In the genomic region with DNA sequence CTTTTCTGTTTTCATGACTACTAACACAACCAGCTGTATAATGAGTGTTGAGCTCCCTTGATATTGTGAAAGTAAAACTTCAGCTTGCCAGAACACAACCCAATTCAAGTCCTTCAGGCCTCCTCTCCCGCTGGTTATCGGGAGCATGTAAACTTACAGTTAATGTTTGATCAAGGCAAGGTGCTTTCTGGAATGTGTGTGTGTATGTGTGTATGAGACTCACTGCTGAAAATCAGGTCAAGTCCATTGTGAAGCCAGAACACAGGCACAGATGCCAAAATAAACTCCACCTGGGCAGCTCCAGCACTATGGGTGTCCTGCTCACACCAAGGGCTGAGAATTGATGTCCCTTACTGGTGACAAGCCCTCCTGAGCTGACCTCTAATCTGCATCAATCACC, we compare ENCODE assay signal across 21 mouse cellular contexts.
DNase-seq lines count a peak whose midpoint lies in the region; ATAC-seq lines count a peak whose summit lies in the region.
"Had no signal": no experiment of that assay in that cellular context is flagged by ENCODE, and none has a peak within 500 bp of the region (broad histone marks: within the 10 kb centered on the region; RNA-seq: fewer than 3 reads in every experiment).

No protein-coding gene starts in this region.

- ATAC-seq in kidney, embryonic 14.5 days (ENCODE audit: low FRiP score, low TSS enrichment) = no peak
- ATAC-seq in lung, embryonic 16.5 days (ENCODE audit: low read depth) = peak; percentile 72
- peak; percentile 39; the same call in 1 of the 2 replicates for ATAC-seq in stomach, embryonic 15.5 days (ENCODE audit: insufficient read depth, low FRiP score, low read depth)
- no peak for ATAC-seq in midbrain, embryonic 16.5 days
- ATAC-seq: forebrain, embryonic 14.5 days; hindbrain, postnatal 0 days had no signal

- no peaks in the 10 kb centered on the region for H3K36me3 ChIP-seq in kidney, embryonic 14.5 days (ENCODE audit: control insufficient read depth, insufficient read depth, low read length)
- H3K36me3 ChIP-seq in lung, embryonic 16.5 days (ENCODE audit: control insufficient read depth, insufficient read depth, low read length) = no peaks in the 10 kb centered on the region
- no peaks in the 10 kb centered on the region for H3K36me3 ChIP-seq in stomach, embryonic 15.5 days
- H3K36me3 ChIP-seq in midbrain, embryonic 16.5 days (ENCODE audit: control insufficient read depth, insufficient read depth, low read length) = no peaks in the 10 kb centered on the region
- H3K36me3 ChIP-seq: heart, embryonic 13.5 days; limb, embryonic 12.5 days; liver, embryonic 15.5 days; midbrain, embryonic 10.5 days; neural tube, embryonic 12.5 days had no signal

- H3K27me3 ChIP-seq in kidney, embryonic 14.5 days (ENCODE audit: control insufficient read depth, insufficient read depth, low read length) = no peaks in the 10 kb centered on the region
- no peaks in the 10 kb centered on the region for H3K27me3 ChIP-seq in lung, embryonic 16.5 days (ENCODE audit: control insufficient read depth, insufficient read depth, low read depth, low read length)
- H3K27me3 ChIP-seq in stomach, embryonic 15.5 days (replicated peaks) = no peaks in the 10 kb centered on the region
- no peaks in the 10 kb centered on the region for H3K27me3 ChIP-seq in midbrain, embryonic 16.5 days (ENCODE audit: control insufficient read depth, insufficient read depth, low read depth, low read length)
- H3K27me3 ChIP-seq: CH12.LX; heart, embryonic 13.5 days; limb, embryonic 12.5 days; liver, embryonic 15.5 days; neural tube, embryonic 12.5 days had no signal

- H3K9me3 ChIP-seq in kidney, embryonic 14.5 days (ENCODE audit: control insufficient read depth, low read length) = no peaks in the 10 kb centered on the region
- no peaks in the 10 kb centered on the region for H3K9me3 ChIP-seq in lung, embryonic 16.5 days (ENCODE audit: control insufficient read depth, low read length)
- H3K9me3 ChIP-seq in stomach, embryonic 15.5 days = no peaks in the 10 kb centered on the region
- H3K9me3 ChIP-seq in midbrain, embryonic 16.5 days (replicated peaks; ENCODE audit: control insufficient read depth, low read length, poor library complexity, severe bottlenecking) = no peaks in the 10 kb centered on the region
- H3K9me3 ChIP-seq: heart, embryonic 13.5 days; limb, embryonic 12.5 days; liver, embryonic 15.5 days; midbrain, embryonic 10.5 days; neural tube, embryonic 12.5 days had no signal

- no peak overlapping the region for H3K27ac ChIP-seq in kidney, embryonic 14.5 days (ENCODE audit: low read depth, low read length)
- no peak overlapping the region for H3K27ac ChIP-seq in lung, embryonic 16.5 days (ENCODE audit: low read length)
- no peak overlapping the region for H3K27ac ChIP-seq in stomach, embryonic 15.5 days
- no peak overlapping the region for H3K27ac ChIP-seq in midbrain, embryonic 16.5 days (ENCODE audit: low read length)
- H3K27ac ChIP-seq: heart, embryonic 13.5 days; hindbrain, postnatal 0 days; limb, embryonic 12.5 days; liver, embryonic 15.5 days; midbrain, embryonic 10.5 days; neural tube, embryonic 12.5 days had no signal

- 52% methylated on average over 2 of the region's 2 CpGs for WGBS in kidney, embryonic 14.5 days
- WGBS in lung, embryonic 16.5 days = 40% methylated on average over 2 of the region's 2 CpGs
- WGBS in stomach, embryonic 15.5 days = 68% methylated on average over 2 of the region's 2 CpGs
- WGBS in midbrain, embryonic 16.5 days = 93% methylated on average over 2 of the region's 2 CpGs

- 0 out of 2 replicates have a peak, but pooled peaks cover 4% of the 10 kb centered on the region for H3K4me1 ChIP-seq in kidney, embryonic 14.5 days (ENCODE audit: control insufficient read depth, insufficient read depth, low read length)
- no peaks in the 10 kb centered on the region for H3K4me1 ChIP-seq in lung, embryonic 16.5 days (replicated peaks; ENCODE audit: control insufficient read depth, insufficient read depth, low read length)
- H3K4me1 ChIP-seq in stomach, embryonic 15.5 days = no peaks in the 10 kb centered on the region
- no peaks in the 10 kb centered on the region for H3K4me1 ChIP-seq in midbrain, embryonic 16.5 days (ENCODE audit: control insufficient read depth, insufficient read depth, low read length)
- H3K4me1 ChIP-seq: heart, embryonic 13.5 days; limb, embryonic 12.5 days; liver, embryonic 15.5 days had no signal

- no peak overlapping the region for H3K4me2 ChIP-seq in kidney, embryonic 14.5 days (replicated peaks; ENCODE audit: low read depth, low read length)
- no peak overlapping the region for H3K4me2 ChIP-seq in lung, embryonic 16.5 days (ENCODE audit: low read depth, low read length)
- no peak overlapping the region for H3K4me2 ChIP-seq in stomach, embryonic 15.5 days
- no peak overlapping the region for H3K4me2 ChIP-seq in midbrain, embryonic 16.5 days (ENCODE audit: low read length)
- H3K4me2 ChIP-seq: heart, embryonic 13.5 days; limb, embryonic 12.5 days; liver, embryonic 15.5 days; neural tube, embryonic 12.5 days had no signal

- peak; percentile 55 for DNase-seq in kidney, adult 11 months
- DNase-seq in kidney, postnatal 10 days = peak; percentile 18
- DNase-seq in layer of hippocampus, adult 8-10 months (ENCODE audit: low spot score in 2 of 2) = no peak
- no peak for DNase-seq in testis, postnatal 14 days (ENCODE audit: low spot score)
- DNase-seq: adrenal gland, postnatal 10 days; cerebellum, adult 2 months; heart, postnatal 36 days; thymus, postnatal 4 days had no signal

- no peak overlapping the region for H3K4me3 ChIP-seq in kidney, embryonic 14.5 days (ENCODE audit: low read length)
- H3K4me3 ChIP-seq in lung, embryonic 16.5 days (ENCODE audit: low read length) = no peak overlapping the region
- no peak overlapping the region for H3K4me3 ChIP-seq in stomach, embryonic 15.5 days (replicated peaks)
- no peak overlapping the region for H3K4me3 ChIP-seq in midbrain, embryonic 16.5 days (ENCODE audit: low read depth, low read length)
- H3K4me3 ChIP-seq: erythroblast, embryonic 14.5 days; heart, embryonic 13.5 days; limb, embryonic 12.5 days; liver, embryonic 15.5 days; midbrain, embryonic 10.5 days; neural tube, embryonic 12.5 days had no signal

- H3K9ac ChIP-seq in kidney, embryonic 14.5 days (ENCODE audit: low read depth, low read length) = no peak overlapping the region
- no peak overlapping the region for H3K9ac ChIP-seq in lung, embryonic 16.5 days (ENCODE audit: low read length)
- no peak overlapping the region for H3K9ac ChIP-seq in stomach, embryonic 15.5 days
- H3K9ac ChIP-seq in midbrain, embryonic 16.5 days (ENCODE audit: low read depth, low read length) = no peak overlapping the region
- H3K9ac ChIP-seq: heart, embryonic 13.5 days; limb, embryonic 12.5 days; liver, embryonic 15.5 days; neural tube, embryonic 12.5 days had no signal

Comparison
In these comparisons a context has a peak if more than half of its experiments do, and no peak if none do; other contexts are left out.
1. DNase-seq: peak in kidney, adult 11 months (single experiment) and kidney, postnatal 10 days (single experiment); none in layer of hippocampus, adult 8-10 months (0 of 2) and testis, postnatal 14 days (single experiment).
2. ATAC-seq: peak in lung, embryonic 16.5 days (single experiment) and stomach, embryonic 15.5 days (single experiment); none in kidney, embryonic 14.5 days (single experiment) and midbrain, embryonic 16.5 days (single experiment).